Mouse (Mus musculus): Measurements from ENCODE around the gene Hnrnpu.
A peak's percentile ranks its signal among the peaks of the same experiment; 100 is the strongest.
"Not testable (repeated sequence)": the region's sequence is repeated elsewhere in the genome, so short reads cannot be mapped to it uniquely, and the experiment has no call there.

The Hnrnpu gene

DNA sequence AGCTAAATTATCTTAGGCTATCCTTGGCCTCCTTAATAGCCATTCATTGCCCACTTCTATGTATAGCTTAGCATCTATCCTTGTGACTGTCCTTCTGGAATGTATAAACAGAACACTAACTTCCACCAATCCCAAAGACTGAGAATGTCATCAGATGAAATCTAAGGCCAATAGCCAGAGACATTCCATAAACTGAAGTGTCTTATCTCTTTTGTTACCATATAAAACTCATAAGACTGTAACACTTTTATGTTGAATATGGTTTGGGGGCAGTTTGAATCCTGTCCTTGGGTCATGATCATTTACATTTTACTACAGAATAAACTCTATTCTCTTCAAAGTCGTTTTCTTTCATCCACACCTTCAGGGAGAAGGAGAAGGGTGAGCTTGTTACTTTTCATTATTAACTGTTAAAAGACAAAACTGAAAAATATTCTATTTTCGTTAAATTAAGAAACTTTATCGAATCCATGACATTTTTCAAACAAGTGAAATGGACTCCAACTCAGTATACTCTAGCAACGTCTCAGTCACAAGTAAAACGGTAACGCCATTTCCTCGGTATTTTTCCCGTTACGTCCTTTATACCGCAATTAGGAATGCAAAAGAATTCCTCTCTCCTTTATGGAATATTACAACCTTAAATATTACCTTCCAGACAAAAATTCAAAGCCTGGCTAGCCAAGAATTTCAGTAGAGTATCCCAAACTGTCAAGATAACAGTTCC lies 20.2 kb downstream of the Hnrnpu start:
- ATAC-seq (ENCODE audit: insufficient number of reproducible peaks, low FRiP score, low TSS enrichment), result no peak

DNA sequence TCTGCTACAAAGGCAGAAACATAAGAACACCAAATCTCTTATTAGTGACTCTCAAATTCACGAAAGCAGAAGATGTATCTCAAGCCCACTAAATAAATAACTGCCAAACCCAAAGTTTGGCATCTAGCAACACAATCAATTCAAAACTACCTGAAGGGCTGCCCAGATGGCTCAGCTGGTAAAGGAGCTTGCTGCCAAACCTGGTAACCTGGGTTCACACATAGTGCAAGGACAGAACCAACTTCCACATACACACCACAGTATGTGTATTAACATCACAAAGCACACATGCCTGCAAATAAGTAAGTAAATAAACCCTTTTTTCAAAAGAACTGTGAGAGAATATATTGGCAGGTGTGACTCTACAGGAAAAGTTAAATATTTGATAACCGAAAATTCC lies 23.4 kb downstream of the Hnrnpu start:
- no peak for ATAC-seq (ENCODE audit: insufficient number of reproducible peaks, low FRiP score, low TSS enrichment)

DNA sequence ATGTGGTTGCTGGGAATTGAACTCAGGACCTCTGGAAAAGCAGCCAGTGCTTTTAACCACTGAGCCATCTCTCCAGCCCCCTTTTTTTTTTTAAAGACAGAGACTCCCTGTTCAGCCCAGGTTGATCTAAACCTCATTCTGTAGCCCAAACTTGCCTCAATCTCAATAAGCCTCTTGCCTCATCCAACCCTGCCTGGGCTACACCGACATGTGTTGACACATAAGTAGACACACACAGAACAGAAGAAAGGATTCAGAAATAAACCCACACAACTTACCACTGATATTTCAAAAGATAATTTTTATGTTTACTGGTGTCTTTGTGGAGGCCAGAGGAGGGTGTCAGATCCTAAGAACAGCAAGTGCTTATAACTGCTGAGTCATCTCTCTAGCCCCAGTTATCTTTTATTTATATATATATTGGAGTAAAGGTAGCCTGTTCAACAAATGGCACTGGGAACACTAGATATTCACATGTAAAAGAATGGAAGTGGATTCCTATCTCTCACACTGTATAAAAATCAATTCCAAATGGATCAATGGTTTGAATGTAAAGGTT lies 24.5 kb downstream of the Hnrnpu start:
- no peak for ATAC-seq (ENCODE audit: insufficient number of reproducible peaks, low FRiP score, low TSS enrichment)

DNA sequence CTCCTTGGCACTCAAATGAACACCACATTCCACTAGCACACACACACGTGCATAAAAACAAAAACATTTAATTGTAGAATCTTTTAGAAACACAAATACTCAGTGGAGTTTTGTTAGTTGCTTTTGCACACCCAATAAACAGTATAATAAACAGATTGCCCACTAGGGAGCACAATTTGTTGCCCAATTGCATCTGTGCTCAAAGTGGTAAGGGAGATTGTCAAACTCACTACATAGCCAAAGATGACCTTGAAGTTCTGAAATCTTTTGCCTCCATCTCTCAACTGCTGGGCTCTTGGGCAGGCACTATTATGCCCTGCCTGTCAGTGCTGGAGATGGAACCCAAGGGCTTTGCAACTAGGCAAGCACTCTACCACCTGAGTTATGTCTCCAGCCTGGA lies 27.5 kb downstream of the Hnrnpu start:
- ATAC-seq (ENCODE audit: insufficient number of reproducible peaks, low FRiP score, low TSS enrichment), result no peak

DNA sequence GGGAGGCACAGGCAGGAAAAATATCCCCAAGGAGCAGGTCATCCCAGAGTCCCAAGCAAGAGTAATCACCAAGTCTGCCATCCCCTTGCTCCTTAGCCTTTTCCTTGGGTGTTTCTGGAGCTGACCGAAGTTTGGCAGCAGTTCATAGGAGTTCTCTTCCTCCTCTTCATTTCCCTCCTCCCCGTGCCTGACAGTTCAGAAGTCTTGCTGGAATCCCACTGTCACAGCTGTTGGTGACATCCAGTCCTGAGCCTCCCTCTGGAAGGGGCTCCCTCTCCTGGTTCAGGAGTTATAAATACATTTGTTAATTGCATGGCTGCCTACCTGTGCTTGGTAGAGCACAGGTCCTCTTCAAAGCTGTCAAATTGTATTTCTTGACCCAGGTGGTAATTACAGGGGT lies 28.1 kb downstream of the Hnrnpu start:
- ATAC-seq (ENCODE audit: insufficient number of reproducible peaks, low FRiP score, low TSS enrichment), result no peak

DNA sequence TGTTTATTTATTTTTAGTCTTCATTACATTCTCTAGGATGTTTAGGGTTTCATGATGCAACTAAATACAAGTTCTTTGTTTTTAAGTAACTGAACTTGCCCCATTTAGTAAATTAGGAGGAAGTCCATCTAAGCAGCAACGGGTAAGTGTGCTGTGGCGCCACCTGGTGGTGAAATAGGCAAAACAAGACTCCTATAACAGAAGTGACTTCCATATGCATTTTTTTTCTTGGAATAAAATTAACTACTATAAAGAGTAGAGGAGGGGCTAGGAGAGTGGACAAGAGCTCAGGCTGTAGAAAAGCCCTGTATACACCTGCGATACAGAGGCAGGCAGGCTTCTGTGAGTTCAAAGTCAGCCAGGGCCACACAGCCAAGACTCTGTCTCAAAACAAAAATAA lies 34.2 kb downstream of the Hnrnpu start:
- no peak for ATAC-seq (ENCODE audit: insufficient number of reproducible peaks, low FRiP score, low TSS enrichment)

DNA sequence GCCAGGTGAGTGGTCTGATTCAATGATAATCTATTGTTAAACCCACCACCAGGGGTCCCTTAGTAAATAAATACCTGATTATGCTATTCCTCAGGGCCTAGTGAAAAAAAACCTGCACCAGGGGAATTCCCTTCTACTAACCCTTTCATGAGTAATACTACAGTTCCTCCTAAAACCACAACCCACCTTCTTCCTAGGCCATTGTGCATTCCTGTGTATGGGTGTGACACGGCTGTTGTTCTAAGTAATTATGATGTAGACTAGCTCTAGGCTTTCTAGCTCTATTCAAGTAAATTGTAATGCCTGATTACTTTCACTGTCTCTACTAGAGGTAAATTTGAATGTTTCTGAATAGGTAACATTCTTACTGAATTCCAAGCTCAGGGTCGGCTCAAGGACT lies 36.3 kb downstream of the Hnrnpu start:
- ATAC-seq (ENCODE audit: insufficient number of reproducible peaks, low FRiP score, low TSS enrichment), result not testable (repeated sequence)

DNA sequence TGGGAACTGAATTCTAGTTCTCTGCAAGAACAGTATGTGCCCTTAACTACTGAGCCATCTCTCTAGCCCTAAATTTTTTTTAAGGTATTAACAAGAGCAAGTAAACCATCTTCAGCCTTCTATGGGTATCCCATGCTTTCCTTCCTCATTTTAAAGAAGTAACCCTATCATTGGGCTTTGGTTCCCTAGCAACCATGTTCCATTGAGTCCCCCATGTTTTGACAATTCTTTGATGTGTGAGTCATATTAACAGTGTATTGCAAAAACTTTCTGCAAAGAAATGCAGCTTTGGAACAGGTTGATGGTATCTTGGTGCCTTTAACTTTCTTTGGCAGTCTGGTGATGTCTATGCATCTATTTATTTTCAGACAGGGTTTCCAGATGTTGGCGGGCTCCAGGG lies 43.5 kb downstream of the Hnrnpu start:
- ATAC-seq (ENCODE audit: insufficient number of reproducible peaks, low FRiP score, low TSS enrichment), result no peak

DNA sequence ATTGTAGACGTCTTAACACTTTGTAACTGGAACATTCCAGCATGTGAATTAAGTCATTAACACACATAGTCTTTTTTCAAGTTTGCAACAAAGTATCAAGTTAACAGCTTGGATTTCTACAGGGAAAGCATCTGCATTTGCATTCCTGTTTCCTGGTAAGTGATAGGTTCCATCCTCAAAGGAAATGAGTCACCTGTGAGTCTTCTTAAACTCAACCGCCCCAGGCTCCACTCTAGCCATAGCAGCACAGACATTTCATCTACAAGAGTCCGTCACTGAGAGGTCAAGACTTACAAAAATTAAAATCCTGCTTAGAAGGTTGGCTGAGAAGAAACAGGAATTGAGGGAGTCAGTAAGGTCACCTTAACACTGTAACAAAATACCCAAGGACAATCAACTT lies 45.9 kb downstream of the Hnrnpu start:
- no peak for ATAC-seq (ENCODE audit: insufficient number of reproducible peaks, low FRiP score, low TSS enrichment)

DNA sequence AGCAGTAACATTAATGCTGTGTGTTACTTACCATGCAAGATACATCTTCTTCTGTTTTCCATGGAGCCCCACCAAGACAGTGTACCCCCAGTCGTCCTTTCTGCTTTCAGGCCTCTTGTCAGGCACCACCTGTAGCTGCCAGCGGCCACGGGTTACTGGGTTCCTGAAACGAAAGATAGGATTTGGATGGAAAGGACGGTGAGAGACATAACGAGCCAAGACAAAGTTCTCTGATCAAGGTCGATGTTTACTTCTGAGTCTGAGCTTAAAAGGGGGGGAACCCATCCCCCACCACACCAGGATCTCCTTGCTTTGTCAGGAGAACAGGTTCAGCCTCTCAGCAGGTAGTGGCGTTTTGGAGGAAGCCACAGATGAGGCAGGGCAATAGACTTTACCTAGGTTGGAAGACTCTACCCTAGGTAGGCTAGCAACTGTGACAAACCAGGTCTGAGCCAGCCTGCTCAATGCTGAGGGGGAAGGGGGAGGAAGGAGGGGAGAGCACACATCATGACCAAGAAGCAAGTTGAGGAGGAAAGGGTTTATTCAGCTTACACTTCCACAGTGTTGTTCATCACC lies 49.9 kb downstream of the Hnrnpu start:
- no peak for ATAC-seq (ENCODE audit: insufficient number of reproducible peaks, low FRiP score, low TSS enrichment)

DNA sequence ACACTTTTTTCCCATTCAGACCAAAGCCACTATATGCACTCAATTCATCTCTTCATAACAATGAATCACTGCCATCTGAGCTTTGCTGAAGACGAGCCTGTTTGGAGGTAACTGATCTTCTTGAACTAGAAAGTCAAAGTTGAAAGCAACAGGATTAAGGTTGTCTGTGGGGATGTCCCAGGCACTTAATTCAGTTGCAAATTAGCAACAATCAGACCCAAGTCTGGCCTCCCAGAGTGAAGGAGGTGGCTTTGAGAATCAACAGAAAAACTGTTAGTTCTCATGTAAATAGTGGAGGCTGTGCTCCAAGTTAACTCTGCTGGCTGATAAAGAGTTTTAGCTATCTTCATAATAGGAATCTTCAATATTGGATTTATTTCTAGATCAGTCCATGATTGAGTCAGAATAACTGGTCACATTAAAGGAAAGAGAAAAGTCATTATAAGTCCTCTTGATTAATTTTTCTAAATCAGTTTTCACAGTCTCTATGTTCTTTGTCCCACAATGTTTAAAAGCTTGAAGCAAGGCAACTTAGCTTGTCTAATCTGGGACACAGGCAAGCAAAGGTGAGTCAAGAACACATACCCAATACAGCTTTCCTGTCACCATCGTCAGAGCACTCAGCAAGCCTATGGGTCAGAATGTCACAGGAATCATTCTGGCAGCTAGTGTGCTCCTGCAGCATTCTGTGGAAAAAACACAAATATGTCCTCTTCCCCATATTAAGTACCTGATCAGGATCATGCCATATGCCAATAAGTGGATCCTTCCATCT lies 53.5 kb downstream of the Hnrnpu start:
- ATAC-seq (ENCODE audit: insufficient number of reproducible peaks, low FRiP score, low TSS enrichment), result no peak

DNA sequence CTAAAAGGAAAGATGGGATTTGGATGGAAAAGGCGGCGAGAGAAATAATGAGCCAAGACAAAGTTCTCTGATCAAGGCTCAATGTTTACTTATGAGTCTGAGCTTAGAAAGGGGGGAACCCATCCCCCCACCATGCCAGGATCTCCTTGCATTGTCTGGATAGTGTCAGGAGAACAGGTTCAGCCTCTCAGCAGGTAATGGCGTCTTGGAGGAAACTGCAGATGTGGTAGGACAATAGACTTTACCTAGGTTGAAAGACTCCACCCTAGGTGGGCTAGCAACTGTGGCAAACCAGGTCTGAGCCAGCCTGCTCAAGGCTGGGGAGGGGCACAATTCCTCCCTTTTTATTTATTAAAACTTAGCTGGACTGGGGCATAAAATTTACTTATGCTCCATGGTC lies 54.3 kb downstream of the Hnrnpu start:
- ATAC-seq (ENCODE audit: insufficient number of reproducible peaks, low FRiP score, low TSS enrichment), result not testable (repeated sequence)

DNA sequence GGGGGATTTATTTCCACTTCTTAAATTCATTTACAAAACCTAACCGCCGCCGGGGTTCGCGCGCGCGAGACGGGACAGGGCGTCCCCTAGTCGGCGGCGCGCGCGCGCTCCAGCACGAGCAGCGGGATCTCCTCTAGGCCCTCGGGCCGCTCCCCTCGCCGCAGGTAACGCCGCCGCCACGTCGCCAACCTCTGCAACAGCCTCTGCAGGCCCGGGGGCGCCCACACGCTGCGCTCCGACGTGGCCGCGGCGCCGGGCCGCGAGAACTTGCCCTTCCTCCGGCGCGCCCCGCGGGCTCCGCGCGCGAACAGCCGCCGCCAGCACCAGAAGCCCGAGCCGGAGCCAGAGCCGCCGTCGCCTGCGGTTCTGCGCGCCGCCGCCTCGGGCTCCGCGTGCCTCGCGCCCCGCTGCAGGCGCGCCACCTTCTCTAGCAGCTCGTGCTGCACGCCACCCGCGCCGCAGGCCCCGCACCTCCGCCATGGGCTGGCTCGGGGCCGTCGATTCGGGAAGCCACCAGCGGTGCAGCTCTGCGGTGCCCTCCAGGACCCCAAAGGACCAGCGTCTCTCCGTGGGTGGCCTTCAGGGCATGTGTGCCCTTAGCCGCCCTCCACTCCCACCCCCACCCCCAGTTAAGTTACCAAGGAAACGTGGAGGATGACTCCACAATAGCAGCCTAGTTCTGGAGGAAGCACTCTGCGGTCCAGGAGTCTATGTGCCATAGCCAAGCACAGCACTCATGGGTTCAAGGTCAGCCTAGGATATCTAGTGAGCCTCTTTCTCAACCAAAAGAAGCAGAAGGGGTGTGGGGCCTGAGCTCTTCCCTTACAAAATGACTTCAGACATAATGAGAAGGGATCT lies 61.3 kb downstream of the Hnrnpu start:
- peak; percentile 96 for ATAC-seq (ENCODE audit: insufficient number of reproducible peaks, low FRiP score, low TSS enrichment)

DNA sequence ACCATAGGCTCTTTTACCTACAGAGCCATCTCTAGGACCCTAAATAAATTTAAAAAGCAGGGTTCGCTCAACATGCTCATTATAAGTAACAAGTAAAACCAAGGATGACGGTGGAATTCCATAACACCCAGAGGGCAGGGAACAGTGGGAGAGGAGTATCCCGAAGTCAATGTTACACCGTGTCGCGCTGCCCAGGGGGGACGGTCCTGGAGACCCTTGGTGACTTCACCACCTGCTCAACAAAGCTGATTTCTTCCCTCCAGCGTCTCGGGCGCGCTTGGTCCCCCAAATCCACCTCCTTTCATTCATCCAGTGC lies 61.9 kb downstream of the Hnrnpu start:
- ATAC-seq (ENCODE audit: insufficient number of reproducible peaks, low FRiP score, low TSS enrichment), result 0 out of 2 replicates have a peak, but pooled peaks have one; percentile 19

DNA sequence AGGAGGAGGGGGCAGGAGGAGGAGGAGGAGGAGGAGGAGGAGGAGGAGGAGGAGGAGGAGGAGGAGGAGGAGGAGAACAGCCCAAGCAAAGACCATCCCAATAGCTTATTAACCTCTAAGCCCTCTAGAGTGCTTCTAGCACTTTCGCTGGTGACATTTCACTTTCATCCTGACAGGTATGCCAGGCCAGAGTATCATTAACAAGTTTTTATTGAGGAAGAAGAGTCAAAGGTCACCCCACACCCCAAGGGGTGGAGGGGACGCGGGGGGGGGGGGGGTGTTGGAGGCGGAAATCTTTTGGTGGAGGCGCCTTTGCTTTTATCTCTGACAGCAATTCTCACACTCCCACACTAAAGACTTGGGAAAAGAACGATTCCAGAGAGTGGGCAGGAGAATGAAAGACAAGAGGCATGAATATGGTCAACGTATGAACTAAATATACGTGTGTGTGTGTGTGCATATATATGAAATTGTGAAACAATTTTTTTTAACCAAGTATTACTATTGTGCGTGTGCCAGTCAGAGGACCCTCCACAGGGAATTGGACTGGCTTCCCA lies 62.3 kb downstream of the Hnrnpu start:
- ATAC-seq (ENCODE audit: insufficient number of reproducible peaks, low FRiP score, low TSS enrichment), result no peak
